Mouse (Mus musculus) ES-E14 (cell line): Measurements from ENCODE around the gene Top1.

Experiments
- HCFC1 ChIP-seq: IDR thresholded peaks from 2 replicates; pipeline ENCODE4 v1.6.1; 2012; ENCODE audit warnings: low read length, inconsistent platforms, borderline replicate concordance; ENCODE audit not compliant: insufficient read depth
- MAFK ChIP-seq: IDR thresholded peaks from 2 replicates; pipeline ENCODE4 v1.6.1; 2014; ENCODE audit warnings: mild to moderate bottlenecking, low read depth, low read length, inconsistent platforms; ENCODE audit not compliant: insufficient read depth
- ZNF384 ChIP-seq: IDR thresholded peaks from 2 replicates; pipeline ENCODE4 v1.6.1; 2012; ENCODE audit warnings: low read depth, low read length, inconsistent platforms

DNA sequence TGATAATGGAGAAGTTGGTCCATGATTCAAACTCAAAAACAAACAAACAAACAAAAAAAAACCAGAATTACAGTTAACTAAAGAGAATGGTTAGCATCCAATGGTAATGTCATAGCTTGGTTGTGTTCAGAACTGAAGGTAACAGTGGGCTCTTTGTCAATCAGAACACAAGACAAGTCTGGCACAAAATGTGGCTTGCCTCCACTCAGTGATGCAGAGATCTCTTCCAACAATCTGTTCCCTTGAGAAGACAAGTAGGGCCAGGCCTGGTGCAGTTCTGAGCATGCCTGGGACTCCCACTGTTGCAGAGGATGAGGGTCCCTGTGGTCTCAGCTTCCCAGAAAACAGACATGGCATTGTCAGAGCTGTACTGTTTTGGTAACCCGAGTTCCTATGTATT lies 125.2 kb downstream of the Top1 start:
- no peak for TF ChIP-seq HCFC1
- no peak for TF ChIP-seq MAFK
- TF ChIP-seq ZNF384, result no peak
